Mouse (Mus musculus) cortical plate, adult 2 months (tissue): ENCODE measurements around the gene Clmp.

Experiments
- CTCF ChIP-seq: fragments of 200-500 bp; IDR thresholded peaks from 2 replicates; pipeline ENCODE4 v1.5.1; 2011; ENCODE audit warnings: mild to moderate bottlenecking, control low read depth, low read length; ENCODE audit not compliant: insufficient read depth; ENCODE audit errors: extremely low read depth
- POLR2A ChIP-seq: fragments of 200-500 bp; IDR thresholded peaks from 2 replicates; pipeline ENCODE4 v1.6.1; 2011; ENCODE audit warnings: mild to moderate bottlenecking, low read length, control low read depth; ENCODE audit not compliant: insufficient read depth; ENCODE audit errors: extremely low read depth

- TF ChIP-seq CTCF (0 out of 2 replicates have a peak, but pooled peaks have one; percentile 4), POLR2A (no peak)
Measured at GRCm38 (mm10) chr9:40749832-40750620, 64.3 kb downstream of the Clmp start.
